Mouse (Mus musculus) erythroblast, embryonic 14.5 days (primary cell): ENCODE results near the gene Ryr1.

Experiments
- GATA1 ChIP-seq: IDR thresholded peaks from 2 replicates; pipeline ENCODE4 v1.6.1; 2012; ENCODE audit warnings: low read length, inconsistent platforms, mixed read lengths
- TAL1 ChIP-seq: IDR thresholded peaks from 3 replicates; pipeline ENCODE4 v1.6.1; 2012; ENCODE audit warnings: low read length, inconsistent platforms, mixed read lengths

DNA sequence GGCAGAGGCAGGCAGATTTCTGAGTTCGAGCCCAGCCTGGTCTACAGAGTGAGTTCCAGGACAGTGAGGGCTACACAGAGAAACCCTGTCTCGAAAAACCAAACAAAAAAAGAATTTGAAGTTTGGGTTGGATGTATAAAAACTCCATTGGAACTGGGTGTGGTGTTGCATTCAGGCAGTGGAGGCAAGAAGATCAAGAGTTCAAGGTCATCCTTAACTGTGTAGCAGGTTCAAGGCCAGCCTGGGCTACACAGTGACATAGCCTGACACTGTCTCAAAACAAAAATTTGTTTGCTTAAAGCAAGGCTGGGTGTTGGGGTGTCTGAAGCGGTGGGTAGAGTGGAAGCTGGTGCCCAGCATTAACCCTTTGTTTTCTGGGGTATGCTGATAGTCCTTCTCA, 131.6 kb downstream of the Ryr1 start:
- no peak for TF ChIP-seq GATA1
- no peak for TF ChIP-seq TAL1
